Mouse (Mus musculus) neural tube, embryonic 12.5 days (tissue): ENCODE measurements around the gene Mrpl2. TPM values are rescaled to one million over a fixed set of nuclear protein-coding genes. Genes with fewer than 3 reads are reported as not detected.

Experiments used
- ATAC-seq: fragments of 200-750 bp; cut with Nextera tagmentation; 2 replicates; pipeline ENCODE4 v1.8.0; 2017; ENCODE audit warnings: low read depth, mild to moderate bottlenecking, moderate TSS enrichment, moderate library complexity; ENCODE audit not compliant: low FRiP score
- H3K27ac ChIP-seq: fragments of 300-500 bp; sonication (generic); 2 replicates; pipeline ENCODE4 v1.5.1; 2016
- H3K27me3 ChIP-seq: fragments of 300-500 bp; sonication (generic); replicated peaks from 2 replicates; pipeline ENCODE4 v1.6.1; 2016; ENCODE audit warnings: mild to moderate bottlenecking
- H3K36me3 ChIP-seq: fragments of 300-500 bp; sonication (generic); 2 replicates; pipeline ENCODE4 v1.6.1; 2016; ENCODE audit warnings: mild to moderate bottlenecking
- H3K4me1 ChIP-seq: fragments of 300-500 bp; sonication (generic); 2 replicates; pipeline ENCODE4 v1.6.1; 2016
- H3K4me2 ChIP-seq: fragments of 300-500 bp; sonication (generic); replicated peaks from 2 replicates; pipeline ENCODE4 v1.6.1; 2016; ENCODE audit warnings: mild to moderate bottlenecking
- H3K4me3 ChIP-seq: fragments of 300-500 bp; sonication (generic); 2 replicates; pipeline ENCODE4 v1.5.1; 2016
- H3K9ac ChIP-seq: fragments of 300-500 bp; sonication (generic); 2 replicates; pipeline ENCODE4 v1.6.1; 2016; ENCODE audit warnings: mild to moderate bottlenecking
- H3K9me3 ChIP-seq: fragments of 300-500 bp; sonication (generic); 2 replicates; pipeline ENCODE4 v1.6.1; 2016; ENCODE audit warnings: mild to moderate bottlenecking
- WGBS: fragments of 180-500 bp; shearing (Covaris S2); methylation state at CpG from one replicate; pipeline ENCODE4 v1.1.7; 2016; 5-methylcytosine and 5-hydroxymethylcytosine counted together
- polyA plus RNA-seq: library from polyadenylated mRNA; unstranded; fragments of >200 nt; fragmentation: Nextera tagmentation; extraction: Ambion mirVana; gene quantifications from 2 replicates; pipeline ENCODE4 v1.2.1, GENCODE M21; 2016

The Mrpl2 gene
- polyA plus RNA-seq, 1 experiment from 2014 or later: 76.9 TPM

DNA sequence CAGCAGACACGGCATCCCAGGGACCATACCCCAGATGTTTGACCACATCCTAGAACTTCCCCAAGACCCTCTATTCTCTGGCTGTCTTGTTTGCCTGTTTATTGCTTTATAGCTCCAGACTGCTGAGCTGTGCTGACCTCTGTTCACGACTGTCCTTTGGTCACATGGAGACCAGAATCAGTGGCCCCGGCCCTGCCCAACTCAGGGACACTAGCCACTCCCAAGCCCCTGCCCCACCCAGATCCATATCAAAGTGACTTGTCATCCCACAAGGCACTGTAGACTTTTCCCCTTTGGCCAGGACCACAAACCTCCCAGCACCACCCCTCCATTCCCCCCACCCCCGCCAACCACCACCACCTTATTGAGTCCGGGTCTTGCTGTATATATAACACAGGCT, 53.2 kb downstream of the Mrpl2 start:
- WGBS: 46% methylated on average over 5 of the region's 5 CpGs
- Histone ChIP-seq H3K27me3 (no peaks in the 10 kb centered on the region), H3K9me3 (no peaks in the 10 kb centered on the region), H3K9ac (no peak overlapping the region), H3K4me3 (no peak overlapping the region), H3K36me3 (peaks cover 28% of the 10 kb centered on the region), H3K4me2 (no peak overlapping the region), H3K27ac (no peak overlapping the region), H3K4me1 (peaks cover 30% of the 10 kb centered on the region)
- ATAC-seq: no peak

Other genes with a start within 250 kb of the Mrpl2 start
- 0.74 and 0.75 TPM in 2 replicates for gene Crip3, start 217.3 kb upstream of the Mrpl2 start, polyA plus RNA-seq
- gene Slc22a7, start 207.8 kb upstream of the Mrpl2 start, polyA plus RNA-seq: not detected in 2 replicates
- 6.2 and 7.1 TPM in 2 replicates for gene Ttbk1, start 158.6 kb upstream of the Mrpl2 start, polyA plus RNA-seq
- gene Dnph1, start 149.5 kb upstream of the Mrpl2 start, polyA plus RNA-seq: 40.5 and 42.3 TPM in 2 replicates
- gene Cul9, start 99.8 kb upstream of the Mrpl2 start, polyA plus RNA-seq: 13.4 and 15.3 TPM in 2 replicates
- 5.6 and 8.4 TPM in 2 replicates for gene Srf, start 90.1 kb upstream of the Mrpl2 start, polyA plus RNA-seq
- 68.3 and 69.7 TPM in 2 replicates for gene Ptk7, start 16.7 kb upstream of the Mrpl2 start, polyA plus RNA-seq
- gene Klc4, start 207 bp upstream of the Mrpl2 start, polyA plus RNA-seq: 45.2 and 47.4 TPM in 2 replicates
- gene Cul7, start 4.1 kb downstream of the Mrpl2 start, polyA plus RNA-seq: 42.0 and 45.2 TPM in 2 replicates
- 52.1 and 54.1 TPM in 2 replicates for gene Rrp36, start 28.1 kb downstream of the Mrpl2 start, polyA plus RNA-seq
- gene Mea1, start 32.6 kb downstream of the Mrpl2 start, polyA plus RNA-seq: 178 and 189 TPM in 2 replicates
- gene Klhdc3, start 34.7 kb downstream of the Mrpl2 start, polyA plus RNA-seq: 146 and 148 TPM in 2 replicates
- 89.5 and 107 TPM in 2 replicates for gene Ppp2r5d, start 58.9 kb downstream of the Mrpl2 start, polyA plus RNA-seq
- 35.8 and 36.9 TPM in 2 replicates for gene Pex6, start 65.2 kb downstream of the Mrpl2 start, polyA plus RNA-seq
- 0.43 and 0.49 TPM in 2 replicates for gene Gnmt, start 82.9 kb downstream of the Mrpl2 start, polyA plus RNA-seq
- gene Cnpy3, start 106.0 kb downstream of the Mrpl2 start, polyA plus RNA-seq: 58.4 and 62.0 TPM in 2 replicates
- 0.41 and 0.65 TPM in 2 replicates for gene Ptcra, start 117.5 kb downstream of the Mrpl2 start, polyA plus RNA-seq
- gene 2310039H08Rik, start 126.4 kb downstream of the Mrpl2 start, polyA plus RNA-seq: 34.9 and 46.6 TPM in 2 replicates
- gene Rpl7l1, start 136.4 kb downstream of the Mrpl2 start, polyA plus RNA-seq: 125 and 139 TPM in 2 replicates
- 7.0 and 8.0 TPM in 2 replicates for gene Bicral, start 212.3 kb downstream of the Mrpl2 start, polyA plus RNA-seq
- 87.8 and 89.5 TPM in 2 replicates for gene Tbcc, start 244.5 kb downstream of the Mrpl2 start, polyA plus RNA-seq